Mouse (Mus musculus) heart, postnatal 0 days (tissue): Measurements from ENCODE around the gene Slc30a6.

Source experiments
- CTCF ChIP-seq: IDR thresholded peaks from 2 replicates; pipeline ENCODE4 v1.5.1; 2016; ENCODE audit warnings: antibody characterized with exemption, control low read depth, low read depth
- EP300 ChIP-seq: IDR thresholded peaks from 2 replicates; pipeline ENCODE4 v1.6.1; 2016; ENCODE audit warnings: antibody characterized with exemption, low read depth

- TF ChIP-seq EP300 (no peak), CTCF (no peak)
Measured at GRCm38 (mm10) chr17:74454660-74455059, 59.3 kb downstream of the Slc30a6 start.
